Mouse (Mus musculus): ENCODE data around the gene Crybb3. TPM values are rescaled to one million over a fixed set of nuclear protein-coding genes. Genes with fewer than 3 reads are reported as not detected.

Gene Crybb3
- polyA plus RNA-seq (2015; fragmentation: Nextera tagmentation; extraction: Ambion mirVana): 0.61 and 0.82 TPM in 2 replicates

DNA sequence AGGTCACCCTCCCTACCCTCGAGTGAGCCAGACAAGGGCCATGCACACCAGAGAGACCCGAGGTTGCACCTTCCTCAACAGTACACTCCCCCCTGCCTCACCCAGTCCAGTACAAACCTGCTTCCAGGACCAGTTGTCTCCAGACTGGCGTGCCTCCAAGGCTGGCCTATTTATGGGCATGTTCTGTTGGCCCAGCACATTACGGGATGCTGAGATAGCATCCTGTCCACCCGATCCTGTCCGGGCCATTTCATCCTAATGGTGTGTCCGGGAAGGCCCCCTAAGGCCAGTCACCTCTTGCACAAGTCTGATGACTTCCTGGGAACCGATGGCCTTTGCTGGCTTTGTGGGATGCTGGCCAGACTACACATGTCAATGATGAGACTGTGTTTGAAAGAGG is at the start of gene Crybb3:
Gene Crybb3, minus strand, starts transcription at position 146 of the 400 bp plus-strand sequence.

DNA sequence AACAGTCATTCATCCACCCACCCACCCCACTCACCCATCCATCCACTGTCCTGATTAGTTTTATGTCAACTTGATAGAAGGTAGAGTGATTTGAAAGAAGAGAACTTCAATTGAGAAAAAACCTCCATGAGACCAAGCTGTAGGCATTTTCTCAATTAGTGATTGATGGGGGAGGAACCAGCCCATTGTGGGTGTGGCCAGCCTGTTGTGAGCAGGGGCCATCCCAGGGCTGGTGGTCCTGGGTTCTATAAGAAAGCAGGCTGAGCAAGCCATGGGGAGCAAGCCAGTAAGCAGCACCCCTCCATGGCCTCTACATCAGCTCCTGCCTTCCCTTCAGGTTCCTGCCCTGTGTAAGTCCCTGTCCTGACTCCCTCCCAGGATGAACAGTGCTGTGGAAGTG is 11.4 kb downstream of the Crybb3 start, which contains the start of gene Crybb2:
Gene Crybb2, minus strand, starts transcription at position 101 of the 400 bp plus-strand sequence.

Other genes starting within 250 kb of the Crybb3 start
- gene Myo18b, start 185.2 kb downstream of the Crybb3 start, polyA plus RNA-seq (2015; fragmentation: Nextera tagmentation; extraction: Ambion mirVana): 0.02 TPM in 1 of 2 replicates, not detected in the other
- gene Grk3, start 65.8 kb downstream of the Crybb3 start, polyA plus RNA-seq (2015; fragmentation: Nextera tagmentation; extraction: Ambion mirVana): 6.4 and 7.9 TPM in 2 replicates
- not detected in 2 replicates for gene Crybb2, start 11.5 kb downstream of the Crybb3 start, polyA plus RNA-seq (2015; fragmentation: Nextera tagmentation; extraction: Ambion mirVana)
- gene 2900026A02Rik, start 139.7 kb upstream of the Crybb3 start, polyA plus RNA-seq (2015; fragmentation: Nextera tagmentation; extraction: Ambion mirVana): 1.9 and 2.4 TPM in 2 replicates
- not detected in 2 replicates for gene Tmem211, start 145.3 kb upstream of the Crybb3 start, polyA plus RNA-seq (2015; fragmentation: Nextera tagmentation; extraction: Ambion mirVana)
- gene Sgsm1, start 229.2 kb upstream of the Crybb3 start, polyA plus RNA-seq (2015; fragmentation: Nextera tagmentation; extraction: Ambion mirVana): 0.25 and 0.30 TPM in 2 replicates